12 mouse cellular contexts compared by ENCODE assay signal in the genomic region with DNA sequence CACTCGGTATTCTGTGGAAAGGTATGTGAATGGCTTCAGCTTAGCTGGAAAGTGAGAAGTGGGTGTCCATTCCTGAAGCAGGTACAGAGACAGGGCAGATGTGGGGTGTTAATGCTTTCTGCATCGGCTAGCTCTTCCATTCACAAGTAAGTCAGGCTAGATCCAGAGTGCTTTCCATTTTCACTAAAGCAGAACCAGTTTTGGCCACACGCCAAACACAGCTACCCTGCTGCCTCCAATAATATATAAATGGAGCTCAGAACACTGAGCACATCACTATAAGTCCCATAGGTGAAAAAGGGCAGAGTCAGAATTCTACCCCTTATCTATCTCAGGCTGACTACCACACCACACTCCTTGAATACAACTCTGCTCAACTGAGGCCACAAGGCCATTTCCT.
"Had no signal": no experiment of that assay in that cellular context is flagged by ENCODE, and none has a peak within 500 bp of the region (broad histone marks: within the 10 kb centered on the region; RNA-seq: fewer than 3 reads in every experiment).

No protein-coding gene starts in this region.

- H3K27me3 ChIP-seq: intestine, embryonic 15.5 days; liver, embryonic 13.5 days; midbrain, embryonic 13.5 days; neural tube, embryonic 12.5 days had no signal

- ATAC-seq: intestine, embryonic 15.5 days; liver, postnatal 0 days; midbrain, embryonic 13.5 days had no signal

- H3K4me2 ChIP-seq: intestine, embryonic 15.5 days; limb, embryonic 12.5 days; liver, embryonic 13.5 days; midbrain, embryonic 13.5 days; neural tube, embryonic 12.5 days had no signal

- H3K36me3 ChIP-seq: intestine, embryonic 15.5 days; limb, embryonic 12.5 days; liver, embryonic 13.5 days; midbrain, embryonic 13.5 days; neural tube, embryonic 12.5 days had no signal

- H3K4me3 ChIP-seq: intestine, embryonic 15.5 days; limb, embryonic 12.5 days; liver, embryonic 13.5 days; midbrain, embryonic 13.5 days; neural tube, embryonic 12.5 days had no signal

- H3K9me3 ChIP-seq: intestine, embryonic 15.5 days; limb, embryonic 12.5 days; liver, embryonic 13.5 days; midbrain, embryonic 13.5 days; neural tube, embryonic 12.5 days had no signal

- DNase-seq: layer of hippocampus, adult 9-11 months; layer of hippocampus, postnatal 36 days; liver; liver, embryonic 13.5 days; liver, postnatal 0 days; lung, postnatal 36 days; thymus, postnatal 36 days had no signal

- H3K9ac ChIP-seq: intestine, embryonic 15.5 days; limb, embryonic 12.5 days; liver, embryonic 13.5 days; liver, postnatal 0 days; midbrain, embryonic 13.5 days; neural tube, embryonic 12.5 days had no signal

- H3K4me1 ChIP-seq: liver, embryonic 13.5 days had no signal

- H3K27ac ChIP-seq: intestine, embryonic 15.5 days; kidney, postnatal 0 days; limb, embryonic 12.5 days; liver, embryonic 13.5 days; midbrain, embryonic 13.5 days; neural tube, embryonic 12.5 days had no signal
